Mouse (Mus musculus): ENCODE measurements around the gene Insr. TPM values are rescaled to one million over a fixed set of nuclear protein-coding genes. Genes with fewer than 3 reads are reported as not detected.
"Not testable (repeated sequence)": the region's sequence is repeated elsewhere in the genome, so short reads cannot be mapped to it uniquely, and the experiment has no call there.

Insr gene
- polyA plus RNA-seq, 1 experiment from 2014 or later, result 40.2 TPM

DNA sequence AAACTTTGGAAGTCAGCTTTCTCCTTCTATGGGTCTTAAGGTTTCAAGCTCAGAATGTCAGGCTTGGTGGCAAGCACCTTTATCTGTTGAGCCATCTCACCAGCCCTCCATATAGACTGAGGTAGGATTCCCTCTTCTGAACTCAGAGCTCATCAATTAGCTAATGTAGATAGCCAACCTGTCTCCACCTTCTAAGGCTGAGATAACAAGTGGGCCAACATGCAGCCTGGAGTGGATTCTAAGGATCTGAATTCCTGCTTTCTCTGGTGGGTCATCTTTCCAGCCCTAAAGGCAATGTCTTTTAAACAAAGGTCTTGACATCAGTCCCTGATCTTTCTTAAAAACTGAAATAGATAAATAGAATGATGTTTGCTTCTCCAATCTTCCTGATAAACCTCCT lies 70.7 kb downstream of the Insr start:
- H3K4me2 ChIP-seq (replicated peaks), result no peak overlapping the region
- no peak overlapping the region for H3K9ac ChIP-seq
- H3K27ac ChIP-seq, result no peak overlapping the region
- no peak for ATAC-seq (ENCODE audit: low FRiP score, low read depth)
- H3K4me3 ChIP-seq, result no peak overlapping the region
- peaks cover 49% of the 10 kb centered on the region for H3K36me3 ChIP-seq
- no peaks in the 10 kb centered on the region for H3K27me3 ChIP-seq
- H3K9me3 ChIP-seq, result no peaks in the 10 kb centered on the region
- peaks cover 11% of the 10 kb centered on the region for H3K4me1 ChIP-seq

DNA sequence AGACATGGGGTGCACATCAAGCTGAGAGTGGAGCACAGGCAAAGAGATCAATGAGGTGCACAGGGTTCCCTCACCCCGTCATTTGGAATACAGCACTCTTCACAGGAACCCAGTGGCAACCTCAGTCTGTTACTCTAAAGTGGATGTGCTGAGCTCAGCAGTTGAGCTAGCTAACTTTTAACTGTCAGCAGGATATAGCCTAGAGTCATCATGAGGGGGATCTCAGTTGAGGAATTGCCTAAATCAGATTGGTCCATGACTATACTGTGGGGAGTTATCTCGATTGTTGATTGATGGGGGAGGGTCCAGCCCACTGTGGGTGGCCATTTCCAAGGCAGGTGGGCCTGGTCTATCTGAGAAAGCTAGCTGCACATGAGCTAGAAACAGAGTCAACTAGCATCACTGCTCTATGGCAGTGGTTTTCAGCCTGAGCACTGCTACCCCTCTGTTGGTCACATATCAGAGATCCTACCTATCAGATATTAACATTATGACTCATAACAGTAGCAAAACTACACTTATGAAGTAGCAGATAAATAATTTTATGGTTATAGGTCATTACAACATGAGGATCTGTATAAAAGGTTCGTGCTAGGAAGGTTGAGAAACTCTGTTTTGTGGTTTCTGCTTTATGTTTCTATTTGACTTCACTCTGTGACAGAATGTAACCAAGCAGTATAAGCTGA lies 74.5 kb downstream of the Insr start:
- H3K4me1 ChIP-seq, result peaks cover 8% of the 10 kb centered on the region
- no peak overlapping the region for H3K27ac ChIP-seq
- 85% methylated on average over 3 of the region's 3 CpGs for WGBS
- ATAC-seq (ENCODE audit: low FRiP score, low read depth), result no peak
- H3K4me2 ChIP-seq (replicated peaks), result no peak overlapping the region
- H3K36me3 ChIP-seq, result peaks cover 66% of the 10 kb centered on the region
- no peak overlapping the region for H3K9ac ChIP-seq
- H3K27me3 ChIP-seq, result no peaks in the 10 kb centered on the region
- no peak overlapping the region for H3K4me3 ChIP-seq
- no peaks in the 10 kb centered on the region for H3K9me3 ChIP-seq

DNA sequence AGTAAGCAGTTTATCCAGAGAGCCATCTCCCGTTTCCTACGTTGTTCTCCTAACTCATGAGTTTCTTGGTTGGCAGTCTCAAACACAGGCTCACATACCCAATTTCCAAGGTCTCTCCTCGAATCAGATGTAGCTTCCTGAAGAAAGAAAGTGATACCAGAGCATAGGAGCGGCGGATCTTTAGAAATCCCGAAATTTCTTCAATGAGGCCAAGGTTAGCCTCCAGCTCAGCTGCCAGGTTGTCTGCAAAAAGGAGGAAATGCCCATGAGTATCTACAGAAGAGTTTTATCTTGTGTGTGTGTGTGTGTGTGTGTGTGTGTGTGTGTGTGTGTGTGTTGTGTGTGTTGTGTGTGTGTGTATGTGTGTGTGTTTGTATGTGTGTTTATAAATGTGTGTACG lies 76.6 kb downstream of the Insr start:
- Histone ChIP-seq H3K9ac (no peak overlapping the region), H3K36me3 (peaks cover 76% of the 10 kb centered on the region), H3K4me1 (no peaks in the 10 kb centered on the region), H3K27ac (no peak overlapping the region), H3K9me3 (no peaks in the 10 kb centered on the region), H3K27me3 (no peaks in the 10 kb centered on the region), H3K4me2 (replicated peaks) (no peak overlapping the region), H3K4me3 (no peak overlapping the region)
- 95% methylated on average over 7 of the region's 7 CpGs for WGBS
- ATAC-seq (ENCODE audit: low FRiP score, low read depth), result no peak

DNA sequence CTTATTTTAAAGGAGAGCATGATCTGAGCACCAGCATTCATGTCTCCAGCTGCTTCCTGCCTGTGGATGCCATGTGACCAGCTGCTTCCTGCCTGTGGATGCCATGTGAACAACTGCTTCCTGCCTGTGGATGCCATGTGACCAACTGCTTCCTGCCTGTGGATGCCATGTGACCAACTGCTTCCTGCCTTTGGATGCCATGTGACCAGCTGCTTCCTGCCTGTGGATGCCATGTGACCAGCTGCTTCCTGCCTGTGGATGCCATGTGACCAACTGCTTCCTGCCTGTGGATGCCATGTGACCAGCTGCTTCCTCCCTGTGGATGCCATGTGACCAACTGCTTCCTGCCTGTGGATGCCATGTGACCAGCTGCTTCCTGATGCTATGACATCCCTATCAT lies 85.1 kb downstream of the Insr start:
- H3K36me3 ChIP-seq, result peaks cover 83% of the 10 kb centered on the region
- H3K4me2 ChIP-seq (replicated peaks); H3K4me3 ChIP-seq; H3K9ac ChIP-seq; H3K9me3 ChIP-seq; ATAC-seq (ENCODE audit: low FRiP score, low read depth); H3K27ac ChIP-seq; H3K4me1 ChIP-seq; H3K27me3 ChIP-seq: not testable (repeated sequence)

DNA sequence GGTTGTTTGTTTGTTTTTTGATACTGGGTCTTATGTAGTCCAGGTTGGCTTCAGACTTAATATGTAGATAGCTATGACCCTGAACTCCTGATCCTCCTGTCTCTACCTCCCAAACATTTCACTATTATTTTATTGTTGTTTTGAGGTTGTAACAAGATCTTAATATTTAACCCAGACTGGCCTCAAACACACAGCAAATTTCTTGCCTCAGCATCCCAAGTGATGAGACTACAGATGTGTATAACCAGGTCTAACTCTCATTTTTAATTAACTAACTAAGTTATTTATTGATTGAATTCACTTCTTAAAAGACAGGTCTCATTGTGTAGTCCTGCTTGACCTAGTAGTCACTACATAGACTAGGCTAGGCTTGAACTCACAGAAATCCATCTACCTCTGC lies 88.4 kb downstream of the Insr start:
- Histone ChIP-seq H3K4me3 (no peak overlapping the region), H3K9me3 (peaks cover 7% of the 10 kb centered on the region; the same call in 1 of the 2 replicates), H3K4me1 (no peaks in the 10 kb centered on the region), H3K27me3 (no peaks in the 10 kb centered on the region), H3K9ac (no peak overlapping the region), H3K4me2 (replicated peaks) (no peak overlapping the region), H3K27ac (no peak overlapping the region), H3K36me3 (peaks cover 93% of the 10 kb centered on the region)
- no peak for ATAC-seq (ENCODE audit: low FRiP score, low read depth)

DNA sequence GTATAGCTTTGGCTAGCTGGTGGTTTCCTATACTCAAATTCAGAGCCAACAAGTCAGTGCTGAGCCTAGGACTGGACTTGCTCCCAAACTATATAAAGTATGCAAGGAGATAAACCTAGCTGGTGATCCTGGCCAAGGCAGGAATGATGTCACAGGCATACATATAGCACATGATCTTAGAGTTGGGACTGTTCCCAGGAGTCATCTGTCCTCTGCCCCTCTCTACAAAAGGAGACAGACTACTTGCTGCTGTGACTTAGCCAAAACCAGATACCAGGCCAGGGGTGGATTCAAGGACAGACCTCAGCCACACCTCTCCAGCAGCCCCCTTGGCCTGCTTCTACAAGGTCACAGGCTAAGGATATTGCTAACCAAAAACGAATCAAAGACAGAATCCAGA lies 92.0 kb downstream of the Insr start:
- no peak for ATAC-seq (ENCODE audit: low FRiP score, low read depth)
- Histone ChIP-seq H3K27ac (no peak overlapping the region), H3K36me3 (peaks cover 89% of the 10 kb centered on the region), H3K27me3 (no peaks in the 10 kb centered on the region), H3K9ac (no peak overlapping the region), H3K4me2 (replicated peaks) (no peak overlapping the region), H3K4me3 (no peak overlapping the region), H3K4me1 (no peaks in the 10 kb centered on the region), H3K9me3 (no peaks in the 10 kb centered on the region)
- WGBS, result 69% methylated on average over 1 of the region's 1 CpGs

DNA sequence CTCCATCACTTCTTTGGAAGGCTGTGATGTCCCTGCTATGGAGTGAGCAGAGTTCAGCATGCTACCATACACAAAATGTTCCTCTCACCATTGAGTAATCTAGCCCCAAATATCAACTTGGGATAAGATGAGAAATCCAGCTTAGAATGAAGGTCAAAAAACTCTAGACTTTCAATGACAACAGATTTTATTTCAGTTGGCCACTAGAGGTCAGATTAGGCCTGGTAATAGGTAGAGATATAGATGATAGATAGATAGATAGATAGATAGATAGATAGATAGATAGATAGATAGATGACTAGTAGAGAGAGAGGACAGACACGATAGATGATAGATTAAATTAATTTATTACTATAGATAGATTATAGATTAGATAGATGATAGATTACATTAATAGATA lies 99.5 kb downstream of the Insr start:
- no peak overlapping the region for H3K4me3 ChIP-seq
- 77% methylated on average over 1 of the region's 1 CpGs for WGBS
- H3K27me3 ChIP-seq, result no peaks in the 10 kb centered on the region
- peaks cover 63% of the 10 kb centered on the region for H3K36me3 ChIP-seq
- ATAC-seq (ENCODE audit: low FRiP score, low read depth), result no peak
- peaks cover 8% of the 10 kb centered on the region for H3K9me3 ChIP-seq
- H3K9ac ChIP-seq, result no peak overlapping the region
- H3K4me1 ChIP-seq, result no peaks in the 10 kb centered on the region
- no peak overlapping the region for H3K4me2 ChIP-seq (replicated peaks)
- H3K27ac ChIP-seq, result no peak overlapping the region

DNA sequence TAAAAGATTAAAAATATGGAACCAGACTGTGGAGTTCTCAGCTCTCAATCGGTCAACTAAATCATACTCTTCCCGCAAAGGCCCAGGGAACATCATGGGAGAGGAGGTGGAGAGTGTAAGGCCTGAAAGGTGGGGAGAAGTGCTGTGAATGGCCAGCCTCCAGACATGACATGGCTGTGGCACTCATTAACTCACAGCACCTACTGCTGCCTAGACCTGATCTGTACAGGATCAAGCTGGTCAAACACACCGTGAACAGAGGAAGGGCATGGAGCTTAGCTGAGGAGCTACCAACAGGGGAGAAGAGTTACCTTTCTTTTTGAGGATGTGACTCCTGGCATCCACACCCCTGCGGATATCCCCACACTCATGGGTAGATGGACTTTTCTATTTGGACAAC lies 102.0 kb downstream of the Insr start:
- Histone ChIP-seq H3K27me3 (no peaks in the 10 kb centered on the region), H3K9me3 (peaks cover 13% of the 10 kb centered on the region), H3K36me3 (peaks cover 65% of the 10 kb centered on the region), H3K4me2 (replicated peaks) (no peak overlapping the region), H3K27ac (no peak overlapping the region), H3K4me3 (no peak overlapping the region), H3K9ac (no peak overlapping the region), H3K4me1 (no peaks in the 10 kb centered on the region)
- WGBS, result 92% methylated on average over 4 of the region's 4 CpGs
- ATAC-seq (ENCODE audit: low FRiP score, low read depth), result no peak

DNA sequence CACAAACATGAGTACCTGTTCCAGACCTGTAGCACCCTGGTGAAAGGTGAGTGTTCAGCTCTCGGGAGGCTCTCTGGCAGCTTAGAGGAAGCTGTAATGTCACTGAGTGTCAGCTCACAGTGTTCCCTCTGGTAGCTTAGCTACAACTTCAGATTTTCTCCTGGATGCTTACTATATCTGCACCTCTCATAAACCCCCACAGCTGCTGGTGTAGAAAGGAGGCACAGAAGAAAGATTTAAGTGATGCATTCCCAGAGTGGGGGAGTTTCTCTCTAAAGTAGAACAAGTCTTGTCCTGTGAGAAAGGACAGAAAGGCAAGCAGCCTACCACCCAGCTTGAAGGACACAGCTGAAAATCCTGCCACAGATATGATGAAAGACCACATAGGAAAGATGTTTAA lies 107.2 kb downstream of the Insr start:
- no peak for ATAC-seq (ENCODE audit: low FRiP score, low read depth)
- H3K4me1 ChIP-seq, result no peaks in the 10 kb centered on the region

DNA sequence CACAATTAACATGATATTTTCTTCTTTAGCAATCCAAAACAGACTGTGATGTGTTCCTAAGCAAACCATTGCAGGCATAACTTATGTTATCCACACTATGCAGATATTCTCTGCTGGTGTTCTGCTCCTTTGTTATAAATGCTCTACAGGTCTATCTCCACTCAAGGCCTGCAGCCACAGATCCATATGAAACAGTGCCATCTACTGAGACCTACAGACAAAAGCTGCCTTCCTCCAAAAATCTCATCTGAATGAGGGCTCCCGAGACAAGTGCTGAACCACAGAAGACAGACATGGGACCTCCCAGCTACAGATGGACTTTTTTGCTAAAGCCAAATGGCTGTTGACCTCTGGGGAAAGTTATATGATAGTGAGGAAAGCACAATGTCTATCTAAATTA lies 132.9 kb downstream of the Insr start:
- no peak for ATAC-seq (ENCODE audit: low FRiP score, low read depth)
- WGBS, result 81% methylated on average over 1 of the region's 1 CpGs
- H3K27ac ChIP-seq, result no peak overlapping the region
- no peak overlapping the region for H3K4me3 ChIP-seq
- no peak overlapping the region for H3K4me2 ChIP-seq (replicated peaks)
- no peaks in the 10 kb centered on the region for H3K27me3 ChIP-seq
- no peaks in the 10 kb centered on the region for H3K36me3 ChIP-seq
- no peaks in the 10 kb centered on the region for H3K4me1 ChIP-seq
- no peak overlapping the region for H3K9ac ChIP-seq
- H3K9me3 ChIP-seq, result no peaks in the 10 kb centered on the region

More for the DNA sequence above, 107.2 kb downstream of the Insr start:
- Histone ChIP-seq H3K4me2 (replicated peaks) (no peak overlapping the region), H3K27me3 (no peaks in the 10 kb centered on the region), H3K36me3 (peaks cover 84% of the 10 kb centered on the region), H3K4me3 (no peak overlapping the region), H3K27ac (no peak overlapping the region), H3K9ac (no peak overlapping the region), H3K9me3 (peaks cover 13% of the 10 kb centered on the region)
- WGBS, result 66% methylated on average over 1 of the region's 1 CpGs

DNA sequence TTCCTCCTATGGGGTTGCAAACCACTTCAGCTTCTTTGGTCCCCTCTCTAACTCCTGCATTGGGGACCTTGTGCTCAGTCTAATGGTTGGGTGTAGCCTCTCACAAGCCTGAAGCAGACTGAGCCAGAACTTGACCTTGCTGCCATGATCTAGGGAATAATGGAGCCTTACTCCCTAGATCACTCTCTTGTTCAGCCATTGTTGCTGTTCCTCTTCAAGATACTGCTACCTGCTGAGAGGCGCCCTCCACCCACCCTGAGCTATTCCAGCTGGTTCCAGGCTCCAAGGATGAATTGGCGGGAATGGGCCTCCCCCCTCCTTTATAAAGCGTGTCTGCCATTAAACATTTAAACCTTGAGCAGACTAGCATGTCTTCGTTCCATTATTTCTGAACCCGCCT lies 179.0 kb downstream of the Insr start:
- not testable (repeated sequence) for H3K27ac ChIP-seq; H3K27me3 ChIP-seq; H3K4me1 ChIP-seq; ATAC-seq (ENCODE audit: low FRiP score, low read depth); H3K4me3 ChIP-seq; H3K9ac ChIP-seq; H3K9me3 ChIP-seq; H3K36me3 ChIP-seq; H3K4me2 ChIP-seq (replicated peaks)
- WGBS, result 81% methylated on average over 5 of the region's 5 CpGs

All from limb, embryonic 13.5 days (tissue).